Mouse (Mus musculus) embryonic fibroblast, embryonic 13.5 days (primary cell): ENCODE measurements at regions not wholly inside any gene's neighbourhood (a gene's known extent, or its start where the extent isn't known, plus 50 kb on each side); places are given as distances from the start of the nearest gene placed in this dataset.

Source experiments
- H3K27ac ChIP-seq: 2 replicates; pipeline ENCODE4 v1.5.1; 2012; ENCODE audit warnings: low read length, control low read depth, inconsistent platforms; ENCODE audit not compliant: insufficient read depth
- H3K4me1 ChIP-seq: 2 replicates; pipeline ENCODE4 v1.6.1; 2011; ENCODE audit warnings: low read length; ENCODE audit not compliant: control insufficient read depth, insufficient read depth
- H3K4me3 ChIP-seq: 2 replicates; pipeline ENCODE4 v1.5.1; 2011; ENCODE audit warnings: mild to moderate bottlenecking, control low read depth, low read length; ENCODE audit not compliant: insufficient read depth
- CTCF ChIP-seq: IDR thresholded peaks from 2 replicates; pipeline ENCODE4 v1.5.1; 2011; ENCODE audit warnings: mild to moderate bottlenecking, control low read depth, low read length, moderate library complexity, borderline replicate concordance; ENCODE audit not compliant: insufficient read depth
- POLR2A ChIP-seq: IDR thresholded peaks from 2 replicates; pipeline ENCODE4 v1.6.1; 2011; ENCODE audit warnings: low read depth, mild to moderate bottlenecking, control low read depth, low read length, moderate library complexity

- H3K27ac ChIP-seq: no peak overlapping the region
- H3K4me3 ChIP-seq: no peak overlapping the region
- no peak for TF ChIP-seq CTCF
- TF ChIP-seq POLR2A: no peak
- H3K4me1 ChIP-seq: no peaks in the 10 kb centered on the region
Measured at GRCm38 (mm10) chr4:153294828-153295227, 187.8 kb downstream of the Ajap1 start.

GRCm38 (mm10) chr4:153293137-153293536 is 189.5 kb downstream of the Ajap1 start:
- TF ChIP-seq POLR2A (no peak), CTCF (no peak)
- Histone ChIP-seq H3K4me1 (no peaks in the 10 kb centered on the region), H3K27ac (no peak overlapping the region), H3K4me3 (no peak overlapping the region)

GRCm38 (mm10) chr4:153288362-153288761 is 194.2 kb downstream of the Ajap1 start:
- no peak overlapping the region for H3K4me3 ChIP-seq
- TF ChIP-seq POLR2A: no peak
- no peak for TF ChIP-seq CTCF
- no peak overlapping the region for H3K27ac ChIP-seq
- H3K4me1 ChIP-seq: no peaks in the 10 kb centered on the region

GRCm38 (mm10) chr4:153284209-153284608 is 198.4 kb downstream of the Ajap1 start:
- Histone ChIP-seq H3K4me3 (no peak overlapping the region), H3K27ac (no peak overlapping the region), H3K4me1 (no peaks in the 10 kb centered on the region)
- TF ChIP-seq CTCF (no peak), POLR2A (no peak)

- Histone ChIP-seq H3K27ac (no peak overlapping the region), H3K4me1 (no peaks in the 10 kb centered on the region), H3K4me3 (no peak overlapping the region)
- TF ChIP-seq CTCF (no peak), POLR2A (no peak)
Measured at GRCm38 (mm10) chr4:153276571-153276970, 206.0 kb downstream of the Ajap1 start.

GRCm38 (mm10) chr4:153271376-153271775 is 211.2 kb downstream of the Ajap1 start:
- no peak for TF ChIP-seq CTCF
- TF ChIP-seq POLR2A: no peak
- Histone ChIP-seq H3K4me1 (no peaks in the 10 kb centered on the region), H3K4me3 (no peak overlapping the region)

GRCm38 (mm10) chr4:153263216-153263805 is 219.3 kb downstream of the Ajap1 start:
- TF ChIP-seq CTCF: no peak
- TF ChIP-seq POLR2A: no peak
- Histone ChIP-seq H3K4me1 (no peaks in the 10 kb centered on the region), H3K27ac (no peak overlapping the region), H3K4me3 (no peak overlapping the region)

More at GRCm38 (mm10) chr4:153271376-153271775, 211.2 kb downstream of the Ajap1 start:
- no peak overlapping the region for H3K27ac ChIP-seq

GRCm38 (mm10) chr4:153260941-153261557 is 221.6 kb downstream of the Ajap1 start:
- H3K4me3 ChIP-seq: no peak overlapping the region
- TF ChIP-seq POLR2A (no peak), CTCF (no peak)
- H3K27ac ChIP-seq: no peak overlapping the region
- no peaks in the 10 kb centered on the region for H3K4me1 ChIP-seq

- no peak overlapping the region for H3K4me3 ChIP-seq
- no peak overlapping the region for H3K27ac ChIP-seq
- no peaks in the 10 kb centered on the region for H3K4me1 ChIP-seq
- no peak for TF ChIP-seq POLR2A
- no peak for TF ChIP-seq CTCF
Measured at GRCm38 (mm10) chr4:153251943-153252342, 230.7 kb downstream of the Ajap1 start.

- H3K4me1 ChIP-seq: no peaks in the 10 kb centered on the region
- H3K4me3 ChIP-seq: no peak overlapping the region
- TF ChIP-seq POLR2A: no peak
- TF ChIP-seq CTCF: no peak
- H3K27ac ChIP-seq: no peak overlapping the region
Measured at GRCm38 (mm10) chr4:153251311-153251710, 231.3 kb downstream of the Ajap1 start.
